Mouse (Mus musculus): ENCODE measurements at regions not wholly inside any gene's neighbourhood (a gene's known extent, or its start where the extent isn't known, plus 50 kb on each side); places are given as distances from the start of the nearest gene placed in this dataset.

- Histone ChIP-seq H3K4me1 (replicated peaks) (no peaks in the 10 kb centered on the region), H3K36me3 (replicated peaks) (no peaks in the 10 kb centered on the region), H3K27me3 (no peaks in the 10 kb centered on the region), H3K9ac (no peak overlapping the region), H3K9me3 (replicated peaks) (no peaks in the 10 kb centered on the region), H3K27ac (replicated peaks) (no peak overlapping the region), H3K4me2 (no peak overlapping the region), H3K4me3 (replicated peaks) (no peak overlapping the region)
- WGBS (ENCODE audit: insufficient replicate concordance) = 66% methylated on average over 5 of the region's 5 CpGs
- ATAC-seq (ENCODE audit: insufficient read depth) = no peak
These were observed 397.6 kb upstream of the Clint1 start for GRCm38 (mm10) chr11:45454234-45454633.

- Histone ChIP-seq H3K36me3 (replicated peaks) (no peaks in the 10 kb centered on the region), H3K4me2 (no peak overlapping the region), H3K9ac (no peak overlapping the region), H3K4me3 (replicated peaks) (no peak overlapping the region), H3K9me3 (replicated peaks) (no peaks in the 10 kb centered on the region), H3K4me1 (replicated peaks) (no peaks in the 10 kb centered on the region), H3K27me3 (no peaks in the 10 kb centered on the region), H3K27ac (replicated peaks) (no peak overlapping the region)
- ATAC-seq (ENCODE audit: insufficient read depth) = no peak
- WGBS (ENCODE audit: insufficient replicate concordance) = 52% methylated on average over 3 of the region's 3 CpGs
These were observed 396.9 kb upstream of the Clint1 start for GRCm38 (mm10) chr11:45454933-45455332.

- no peaks in the 10 kb centered on the region for H3K4me1 ChIP-seq (replicated peaks)
- ATAC-seq (ENCODE audit: insufficient read depth) = no peak
- H3K27ac ChIP-seq (replicated peaks) = no peak overlapping the region
- H3K4me3 ChIP-seq (replicated peaks) = no peak overlapping the region
- 49% methylated on average over 3 of the region's 3 CpGs for WGBS (ENCODE audit: insufficient replicate concordance)
- no peak overlapping the region for H3K4me2 ChIP-seq
- H3K27me3 ChIP-seq = no peaks in the 10 kb centered on the region
- H3K9ac ChIP-seq = no peak overlapping the region
- H3K9me3 ChIP-seq (replicated peaks) = no peaks in the 10 kb centered on the region
- H3K36me3 ChIP-seq (replicated peaks) = no peaks in the 10 kb centered on the region
These were observed 395.1 kb upstream of the Clint1 start for GRCm38 (mm10) chr11:45456724-45457123.

GRCm38 (mm10) chr11:45457597-45457996, 394.3 kb upstream of the Clint1 start:
- no peak for ATAC-seq (ENCODE audit: insufficient read depth)
- Histone ChIP-seq H3K36me3 (replicated peaks) (no peaks in the 10 kb centered on the region), H3K27me3 (no peaks in the 10 kb centered on the region), H3K9ac (no peak overlapping the region), H3K4me1 (replicated peaks) (no peaks in the 10 kb centered on the region), H3K9me3 (replicated peaks) (no peaks in the 10 kb centered on the region), H3K4me3 (replicated peaks) (no peak overlapping the region), H3K27ac (replicated peaks) (no peak overlapping the region), H3K4me2 (no peak overlapping the region)
- WGBS (ENCODE audit: insufficient replicate concordance) = 51% methylated on average over 4 of the region's 4 CpGs

GRCm38 (mm10) chr11:45460000-45460792, 391.7 kb upstream of the Clint1 start:
- H3K4me1 ChIP-seq (replicated peaks) = no peaks in the 10 kb centered on the region
- H3K4me2 ChIP-seq = no peak overlapping the region
- H3K9ac ChIP-seq = no peak overlapping the region
- H3K36me3 ChIP-seq (replicated peaks) = no peaks in the 10 kb centered on the region
- H3K4me3 ChIP-seq (replicated peaks) = no peak overlapping the region
- no peak overlapping the region for H3K27ac ChIP-seq (replicated peaks)
- no peaks in the 10 kb centered on the region for H3K9me3 ChIP-seq (replicated peaks)
- ATAC-seq (ENCODE audit: insufficient read depth) = no peak
- H3K27me3 ChIP-seq = no peaks in the 10 kb centered on the region
- WGBS (ENCODE audit: insufficient replicate concordance) = 58% methylated on average over 11 of the region's 11 CpGs

GRCm38 (mm10) chr11:45464501-45464900, 387.4 kb upstream of the Clint1 start:
- Histone ChIP-seq H3K27ac (replicated peaks) (no peak overlapping the region), H3K27me3 (no peaks in the 10 kb centered on the region), H3K36me3 (replicated peaks) (no peaks in the 10 kb centered on the region), H3K9ac (no peak overlapping the region), H3K4me3 (replicated peaks) (no peak overlapping the region), H3K9me3 (replicated peaks) (no peaks in the 10 kb centered on the region), H3K4me2 (no peak overlapping the region), H3K4me1 (replicated peaks) (no peaks in the 10 kb centered on the region)
- ATAC-seq (ENCODE audit: insufficient read depth) = no peak
- 69% methylated on average over 4 of the region's 4 CpGs for WGBS (ENCODE audit: insufficient replicate concordance)

- 48% methylated on average over 3 of the region's 3 CpGs for WGBS (ENCODE audit: insufficient replicate concordance)
- no peak for ATAC-seq (ENCODE audit: insufficient read depth)
- H3K4me3 ChIP-seq (replicated peaks) = no peak overlapping the region
These were observed 385.5 kb upstream of the Clint1 start for GRCm38 (mm10) chr11:45466350-45466749.

GRCm38 (mm10) chr11:45472171-45472570, 379.7 kb upstream of the Clint1 start:
- no peak overlapping the region for H3K4me3 ChIP-seq (replicated peaks)
- no peak overlapping the region for H3K9ac ChIP-seq
- 48% methylated on average over 5 of the region's 5 CpGs for WGBS (ENCODE audit: insufficient replicate concordance)
- no peak overlapping the region for H3K4me2 ChIP-seq
- H3K27ac ChIP-seq (replicated peaks) = no peak overlapping the region
- H3K4me1 ChIP-seq (replicated peaks) = no peaks in the 10 kb centered on the region
- H3K27me3 ChIP-seq = no peaks in the 10 kb centered on the region
- ATAC-seq (ENCODE audit: insufficient read depth) = no peak
- no peaks in the 10 kb centered on the region for H3K9me3 ChIP-seq (replicated peaks)
- no peaks in the 10 kb centered on the region for H3K36me3 ChIP-seq (replicated peaks)

More at GRCm38 (mm10) chr11:45466350-45466749, 385.5 kb upstream of the Clint1 start:
- H3K9me3 ChIP-seq (replicated peaks) = no peaks in the 10 kb centered on the region
- H3K4me1 ChIP-seq (replicated peaks) = no peaks in the 10 kb centered on the region
- no peak overlapping the region for H3K27ac ChIP-seq (replicated peaks)
- no peak overlapping the region for H3K9ac ChIP-seq
- no peaks in the 10 kb centered on the region for H3K27me3 ChIP-seq
- no peak overlapping the region for H3K4me2 ChIP-seq
- H3K36me3 ChIP-seq (replicated peaks) = no peaks in the 10 kb centered on the region

- H3K4me1 ChIP-seq (replicated peaks) = no peaks in the 10 kb centered on the region
- no peak for ATAC-seq (ENCODE audit: insufficient read depth)
- no peaks in the 10 kb centered on the region for H3K27me3 ChIP-seq
- H3K4me3 ChIP-seq (replicated peaks) = no peak overlapping the region
- no peak overlapping the region for H3K9ac ChIP-seq
- no peak overlapping the region for H3K27ac ChIP-seq (replicated peaks)
- 52% methylated on average over 4 of the region's 4 CpGs for WGBS (ENCODE audit: insufficient replicate concordance)
- H3K36me3 ChIP-seq (replicated peaks) = no peaks in the 10 kb centered on the region
- H3K4me2 ChIP-seq = no peak overlapping the region
- H3K9me3 ChIP-seq (replicated peaks) = no peaks in the 10 kb centered on the region
These were observed 374.9 kb upstream of the Clint1 start for GRCm38 (mm10) chr11:45476917-45477316.

GRCm38 (mm10) chr11:45485950-45486349, 365.9 kb upstream of the Clint1 start:
- H3K4me1 ChIP-seq (replicated peaks) = no peaks in the 10 kb centered on the region
- no peaks in the 10 kb centered on the region for H3K9me3 ChIP-seq (replicated peaks)
- H3K4me2 ChIP-seq = no peak overlapping the region
- no peaks in the 10 kb centered on the region for H3K36me3 ChIP-seq (replicated peaks)
- no peaks in the 10 kb centered on the region for H3K27me3 ChIP-seq
- 68% methylated on average over 4 of the region's 4 CpGs for WGBS (ENCODE audit: insufficient replicate concordance)
- ATAC-seq (ENCODE audit: insufficient read depth) = no peak
- no peak overlapping the region for H3K4me3 ChIP-seq (replicated peaks)
- H3K27ac ChIP-seq (replicated peaks) = no peak overlapping the region
- H3K9ac ChIP-seq = no peak overlapping the region

GRCm38 (mm10) chr11:45491021-45491967, 360.6 kb upstream of the Clint1 start:
- no peak overlapping the region for H3K4me2 ChIP-seq
- 61% methylated on average over 20 of the region's 20 CpGs for WGBS (ENCODE audit: insufficient replicate concordance)
- no peak overlapping the region for H3K4me3 ChIP-seq (replicated peaks)
- ATAC-seq (ENCODE audit: insufficient read depth) = no peak
- no peaks in the 10 kb centered on the region for H3K36me3 ChIP-seq (replicated peaks)
- H3K27ac ChIP-seq (replicated peaks) = no peak overlapping the region
- no peaks in the 10 kb centered on the region for H3K9me3 ChIP-seq (replicated peaks)
- no peak overlapping the region for H3K9ac ChIP-seq
- H3K4me1 ChIP-seq (replicated peaks) = no peaks in the 10 kb centered on the region
- no peaks in the 10 kb centered on the region for H3K27me3 ChIP-seq

All from liver, embryonic 15.5 days (tissue).